Mouse (Mus musculus): ENCODE measurements around the gene B020031M17Rik. TPM values are rescaled to one million over a fixed set of nuclear protein-coding genes. Genes with fewer than 3 reads are reported as not detected.
"Not testable (repeated sequence)": the region's sequence is repeated elsewhere in the genome, so short reads cannot be mapped to it uniquely, and the experiment has no call there.

Gene B020031M17Rik
- not detected for total RNA-seq (2021)
- polyA plus RNA-seq (2012; rRNA removed) = not detected in 2 replicates
- long read RNA-seq = 0 reads

- intact Hi-C loops (cut with DNase I); H3K27me3 ChIP-seq (ENCODE audit: control insufficient read depth, insufficient read depth, low read length); H3K9ac ChIP-seq (ENCODE audit: low read depth, low read length); DNase-seq; H3K27ac ChIP-seq; H3K79me2 ChIP-seq (replicated peaks; ENCODE audit: control insufficient read depth, insufficient read depth, low read length); H3K4me1 ChIP-seq (ENCODE audit: control insufficient read depth, insufficient read depth, low read length); H3K36me3 ChIP-seq (ENCODE audit: control insufficient read depth, insufficient read depth, low read length); H3K4me3 ChIP-seq: not testable (repeated sequence)
- WGBS = 70% methylated on average over 4 of the region's 6 CpGs
These were observed at the start of gene B020031M17Rik for GRCm38 (mm10) chr13:119950706-119951105. TSS of gene B020031M17Rik (minus strand) at chr13:119950806.

- H3K27ac ChIP-seq; H3K36me3 ChIP-seq (ENCODE audit: control insufficient read depth, insufficient read depth, low read length); H3K4me1 ChIP-seq (ENCODE audit: control insufficient read depth, insufficient read depth, low read length); DNase-seq; H3K9ac ChIP-seq (ENCODE audit: low read depth, low read length); H3K79me2 ChIP-seq (replicated peaks; ENCODE audit: control insufficient read depth, insufficient read depth, low read length); intact Hi-C loops (cut with DNase I); H3K4me3 ChIP-seq; H3K27me3 ChIP-seq (ENCODE audit: control insufficient read depth, insufficient read depth, low read length): not testable (repeated sequence)
- no CpG with 5 or more reads among the region's 4 CpGs for WGBS
These were observed 48.6 kb upstream of the B020031M17Rik start for GRCm38 (mm10) chr13:119999215-119999614.

GRCm38 (mm10) chr13:119998442-119999086, 48.0 kb upstream of the B020031M17Rik start:
- H3K4me3 ChIP-seq; H3K79me2 ChIP-seq (replicated peaks; ENCODE audit: control insufficient read depth, insufficient read depth, low read length); H3K27ac ChIP-seq; intact Hi-C loops (cut with DNase I); H3K27me3 ChIP-seq (ENCODE audit: control insufficient read depth, insufficient read depth, low read length); DNase-seq; H3K36me3 ChIP-seq (ENCODE audit: control insufficient read depth, insufficient read depth, low read length); H3K4me1 ChIP-seq (ENCODE audit: control insufficient read depth, insufficient read depth, low read length); H3K9ac ChIP-seq (ENCODE audit: low read depth, low read length): not testable (repeated sequence)
- no CpG with 5 or more reads among the region's 22 CpGs for WGBS

GRCm38 (mm10) chr13:119991917-119992496, 41.4 kb upstream of the B020031M17Rik start:
- DNase-seq; H3K27me3 ChIP-seq (ENCODE audit: control insufficient read depth, insufficient read depth, low read length); H3K36me3 ChIP-seq (ENCODE audit: control insufficient read depth, insufficient read depth, low read length); H3K79me2 ChIP-seq (replicated peaks; ENCODE audit: control insufficient read depth, insufficient read depth, low read length); H3K27ac ChIP-seq; H3K9ac ChIP-seq (ENCODE audit: low read depth, low read length); H3K4me1 ChIP-seq (ENCODE audit: control insufficient read depth, insufficient read depth, low read length); H3K4me3 ChIP-seq; intact Hi-C loops (cut with DNase I): not testable (repeated sequence)
- WGBS = no CpG with 5 or more reads among the region's 10 CpGs

GRCm38 (mm10) chr13:119991264-119991663, 40.7 kb upstream of the B020031M17Rik start:
- WGBS = no CpG with 5 or more reads among the region's 13 CpGs
- H3K27me3 ChIP-seq (ENCODE audit: control insufficient read depth, insufficient read depth, low read length); DNase-seq; intact Hi-C loops (cut with DNase I); H3K9ac ChIP-seq (ENCODE audit: low read depth, low read length); H3K79me2 ChIP-seq (replicated peaks; ENCODE audit: control insufficient read depth, insufficient read depth, low read length); H3K27ac ChIP-seq; H3K4me3 ChIP-seq; H3K36me3 ChIP-seq (ENCODE audit: control insufficient read depth, insufficient read depth, low read length); H3K4me1 ChIP-seq (ENCODE audit: control insufficient read depth, insufficient read depth, low read length): not testable (repeated sequence)

GRCm38 (mm10) chr13:119969163-119969562, 18.6 kb upstream of the B020031M17Rik start:
- H3K4me1 ChIP-seq (ENCODE audit: control insufficient read depth, insufficient read depth, low read length); H3K9ac ChIP-seq (ENCODE audit: low read depth, low read length); H3K27me3 ChIP-seq (ENCODE audit: control insufficient read depth, insufficient read depth, low read length); H3K36me3 ChIP-seq (ENCODE audit: control insufficient read depth, insufficient read depth, low read length); H3K27ac ChIP-seq; DNase-seq; H3K79me2 ChIP-seq (replicated peaks; ENCODE audit: control insufficient read depth, insufficient read depth, low read length); H3K4me3 ChIP-seq; intact Hi-C loops (cut with DNase I): not testable (repeated sequence)
- no CpG with 5 or more reads among the region's 13 CpGs for WGBS

- H3K4me3 ChIP-seq; DNase-seq; H3K27me3 ChIP-seq (ENCODE audit: control insufficient read depth, insufficient read depth, low read length); H3K4me1 ChIP-seq (ENCODE audit: control insufficient read depth, insufficient read depth, low read length); H3K36me3 ChIP-seq (ENCODE audit: control insufficient read depth, insufficient read depth, low read length); H3K9ac ChIP-seq (ENCODE audit: low read depth, low read length); intact Hi-C loops (cut with DNase I); H3K79me2 ChIP-seq (replicated peaks; ENCODE audit: control insufficient read depth, insufficient read depth, low read length); H3K27ac ChIP-seq: not testable (repeated sequence)
- WGBS = no CpG with 5 or more reads among the region's 14 CpGs
These were observed 17.6 kb upstream of the B020031M17Rik start for GRCm38 (mm10) chr13:119968193-119968592.

- H3K36me3 ChIP-seq (ENCODE audit: control insufficient read depth, insufficient read depth, low read length); intact Hi-C loops (cut with DNase I); H3K9ac ChIP-seq (ENCODE audit: low read depth, low read length); H3K4me1 ChIP-seq (ENCODE audit: control insufficient read depth, insufficient read depth, low read length); H3K79me2 ChIP-seq (replicated peaks; ENCODE audit: control insufficient read depth, insufficient read depth, low read length); H3K27ac ChIP-seq; H3K27me3 ChIP-seq (ENCODE audit: control insufficient read depth, insufficient read depth, low read length): not testable (repeated sequence)
- peak overlapping the region; percentile 37; the same call in 1 of the 2 replicates for H3K4me3 ChIP-seq
- peak; percentile 20 to 54 for DNase-seq
- WGBS = under 1% methylated on average over 22 of the region's 22 CpGs
These were observed 15.4 kb upstream of the B020031M17Rik start for GRCm38 (mm10) chr13:119965968-119966367.

GRCm38 (mm10) chr13:119965302-119965952, 14.8 kb upstream of the B020031M17Rik start:
- WGBS = 3% methylated on average over 16 of the region's 34 CpGs
- H3K27me3 ChIP-seq (ENCODE audit: control insufficient read depth, insufficient read depth, low read length); H3K79me2 ChIP-seq (replicated peaks; ENCODE audit: control insufficient read depth, insufficient read depth, low read length); H3K9ac ChIP-seq (ENCODE audit: low read depth, low read length); H3K36me3 ChIP-seq (ENCODE audit: control insufficient read depth, insufficient read depth, low read length); H3K4me3 ChIP-seq; H3K4me1 ChIP-seq (ENCODE audit: control insufficient read depth, insufficient read depth, low read length); H3K27ac ChIP-seq; intact Hi-C loops (cut with DNase I): not testable (repeated sequence)
- DNase-seq = peak in 1 of 2 experiments; percentile 19

Data from heart, adult 2 months (tissue).